Mouse (Mus musculus) midbrain, embryonic 10.5 days (tissue): ENCODE data around the gene Klhl31. TPM values are rescaled to one million over a fixed set of nuclear protein-coding genes. Genes with fewer than 3 reads are reported as not detected.

Experiments used
- DNase-seq: peaks from one replicate; pipeline ENCODE4 v3.0.0-alpha.2; 2017; ENCODE audit warnings: low spot score
- H3K27ac ChIP-seq: fragments of 300-500 bp; sonication (generic); replicated peaks from 2 replicates; pipeline ENCODE4 v1.5.1; 2016; ENCODE audit warnings: mild to moderate bottlenecking
- H3K27me3 ChIP-seq: fragments of 300-500 bp; sonication (generic); 2 replicates; pipeline ENCODE4 v1.6.1; 2016; ENCODE audit warnings: low read depth, mild to moderate bottlenecking; ENCODE audit not compliant: poor library complexity, severe bottlenecking
- H3K36me3 ChIP-seq: fragments of 300-500 bp; sonication (generic); 2 replicates; pipeline ENCODE4 v1.6.1; 2016; ENCODE audit warnings: mild to moderate bottlenecking, moderate library complexity
- H3K4me1 ChIP-seq: fragments of 300-500 bp; sonication (generic); 2 replicates; pipeline ENCODE4 v1.6.1; 2016
- H3K4me3 ChIP-seq: fragments of 300-500 bp; sonication (generic); 2 replicates; pipeline ENCODE4 v1.5.1; 2016; ENCODE audit warnings: mild to moderate bottlenecking, moderate library complexity
- H3K9me3 ChIP-seq: fragments of 300-500 bp; sonication (generic); replicated peaks from 2 replicates; pipeline ENCODE4 v1.6.1; 2016; ENCODE audit warnings: mild to moderate bottlenecking
- WGBS: fragments of 180-500 bp; shearing (Covaris S2); methylation state at CpG from one replicate; pipeline ENCODE4 v1.1.7; 2016; 5-methylcytosine and 5-hydroxymethylcytosine counted together
- polyA plus RNA-seq: library from polyadenylated mRNA; unstranded; fragments of >200 nt; fragmentation: Nextera tagmentation; extraction: Ambion mirVana; gene quantifications from 2 replicates; pipeline ENCODE4 v1.2.1, GENCODE M21; 2016

Klhl31 gene
- polyA plus RNA-seq, 1 experiment from 2014 or later, result 0.39 TPM

DNA sequence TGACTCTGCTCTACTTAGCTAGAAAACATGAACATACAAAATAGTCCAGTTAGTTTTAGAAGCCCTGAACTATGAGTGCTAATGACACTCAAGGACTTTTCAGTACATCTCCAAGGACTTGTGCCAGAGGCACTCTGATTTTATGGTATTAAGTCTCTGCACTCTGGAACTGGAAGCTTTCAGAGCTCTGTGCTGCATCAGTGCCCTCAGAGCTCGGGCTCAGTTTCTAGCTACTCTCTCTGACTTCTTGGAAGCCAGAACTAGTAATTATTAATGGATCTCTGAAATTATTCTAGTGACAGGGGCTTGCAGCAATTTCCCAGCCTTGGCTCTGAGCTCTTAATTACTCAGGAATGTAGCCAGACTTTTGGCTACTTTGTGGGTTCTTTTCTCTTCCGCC, 37.7 kb downstream of the Klhl31 start:
- no peaks in the 10 kb centered on the region for H3K27me3 ChIP-seq
- no peak for DNase-seq
- H3K9me3 ChIP-seq, result 0 out of 2 replicates have a peak, but pooled peaks cover 6% of the 10 kb centered on the region
- WGBS, result 78% methylated on average over 2 of the region's 2 CpGs
- no peak overlapping the region for H3K4me3 ChIP-seq
- no peaks in the 10 kb centered on the region for H3K36me3 ChIP-seq
- no peak overlapping the region for H3K27ac ChIP-seq
- no peaks in the 10 kb centered on the region for H3K4me1 ChIP-seq

DNA sequence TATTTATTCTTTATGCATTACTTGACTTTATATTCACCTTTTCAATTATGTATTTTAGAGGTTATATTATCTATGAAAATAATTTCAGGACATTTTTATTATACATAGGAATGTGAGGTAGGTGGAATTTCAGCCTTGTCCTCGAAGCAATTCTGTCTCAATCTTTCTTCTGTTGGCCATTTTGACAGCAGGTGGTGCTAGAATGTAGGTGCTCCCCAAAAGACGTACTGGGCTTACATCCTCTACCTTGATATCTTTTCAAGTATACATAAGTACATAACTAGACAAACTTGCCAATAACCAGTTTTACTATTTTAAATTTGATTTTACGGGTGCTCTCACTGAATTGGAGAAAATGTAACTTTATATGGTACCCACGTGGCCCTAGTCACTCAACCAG, 48.6 kb downstream of the Klhl31 start:
- H3K4me1 ChIP-seq, result no peaks in the 10 kb centered on the region
- no peaks in the 10 kb centered on the region for H3K36me3 ChIP-seq
- no peaks in the 10 kb centered on the region for H3K27me3 ChIP-seq
- H3K27ac ChIP-seq, result no peak overlapping the region
- H3K4me3 ChIP-seq, result no peak overlapping the region
- 87% methylated on average over 4 of the region's 4 CpGs for WGBS
- no peak for DNase-seq
- no peaks in the 10 kb centered on the region for H3K9me3 ChIP-seq

GRCm38 (mm10) chr9:77685825-77686500, 49.7 kb downstream of the Klhl31 start:
- no peaks in the 10 kb centered on the region for H3K36me3 ChIP-seq
- no peak for DNase-seq
- H3K27ac ChIP-seq, result no peak overlapping the region
- peaks cover 3% of the 10 kb centered on the region for H3K4me1 ChIP-seq
- no peak overlapping the region for H3K4me3 ChIP-seq
- no peaks in the 10 kb centered on the region for H3K9me3 ChIP-seq
- H3K27me3 ChIP-seq, result no peaks in the 10 kb centered on the region
- 87% methylated on average over 5 of the region's 5 CpGs for WGBS

GRCm38 (mm10) chr9:77692707-77693106, 56.4 kb downstream of the Klhl31 start:
- no peak overlapping the region for H3K4me3 ChIP-seq
- H3K9me3 ChIP-seq, result no peaks in the 10 kb centered on the region
- no peak overlapping the region for H3K27ac ChIP-seq
- peaks cover 9% of the 10 kb centered on the region for H3K4me1 ChIP-seq
- no peaks in the 10 kb centered on the region for H3K36me3 ChIP-seq
- DNase-seq, result no peak
- 80% methylated on average over 7 of the region's 7 CpGs for WGBS
- no peaks in the 10 kb centered on the region for H3K27me3 ChIP-seq

- H3K27ac ChIP-seq, result no peak overlapping the region
- no peaks in the 10 kb centered on the region for H3K27me3 ChIP-seq
- DNase-seq, result no peak
- no peaks in the 10 kb centered on the region for H3K9me3 ChIP-seq
- no peaks in the 10 kb centered on the region for H3K36me3 ChIP-seq
- no peak overlapping the region for H3K4me3 ChIP-seq
- peaks cover 9% of the 10 kb centered on the region for H3K4me1 ChIP-seq
- WGBS, result 97% methylated on average over 1 of the region's 1 CpGs
These were observed 57.1 kb downstream of the Klhl31 start for GRCm38 (mm10) chr9:77693405-77693804.

GRCm38 (mm10) chr9:77695586-77695985, 59.3 kb downstream of the Klhl31 start:
- no peak overlapping the region for H3K27ac ChIP-seq

DNA sequence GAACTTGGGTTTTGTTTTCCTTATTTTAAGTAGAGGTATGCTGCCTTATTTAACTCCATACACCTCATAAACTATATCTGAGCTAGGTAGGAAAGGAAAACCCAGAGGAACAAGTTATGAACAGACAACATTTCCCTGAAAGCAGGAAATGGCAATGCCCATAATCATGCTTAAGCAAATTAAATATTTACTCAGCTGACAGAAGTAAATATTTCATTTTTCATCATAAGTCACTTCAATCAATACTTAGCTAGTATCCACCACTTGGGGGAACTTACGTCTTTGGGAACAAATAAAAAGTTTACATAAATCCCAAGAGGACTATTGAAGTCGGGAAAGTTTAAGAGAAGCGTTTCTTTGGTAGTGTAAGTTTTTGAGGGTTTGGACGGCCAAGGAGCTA, 67.2 kb downstream of the Klhl31 start:
- WGBS, result 89% methylated on average over 4 of the region's 4 CpGs
- no peak for DNase-seq
- H3K27me3 ChIP-seq, result no peaks in the 10 kb centered on the region

More at GRCm38 (mm10) chr9:77695586-77695985, 59.3 kb downstream of the Klhl31 start:
- 78% methylated on average over 5 of the region's 5 CpGs for WGBS
- no peak for DNase-seq
- Histone ChIP-seq H3K4me1 (peaks cover 9% of the 10 kb centered on the region), H3K36me3 (no peaks in the 10 kb centered on the region), H3K9me3 (no peaks in the 10 kb centered on the region), H3K27me3 (no peaks in the 10 kb centered on the region), H3K4me3 (no peak overlapping the region)

DNA sequence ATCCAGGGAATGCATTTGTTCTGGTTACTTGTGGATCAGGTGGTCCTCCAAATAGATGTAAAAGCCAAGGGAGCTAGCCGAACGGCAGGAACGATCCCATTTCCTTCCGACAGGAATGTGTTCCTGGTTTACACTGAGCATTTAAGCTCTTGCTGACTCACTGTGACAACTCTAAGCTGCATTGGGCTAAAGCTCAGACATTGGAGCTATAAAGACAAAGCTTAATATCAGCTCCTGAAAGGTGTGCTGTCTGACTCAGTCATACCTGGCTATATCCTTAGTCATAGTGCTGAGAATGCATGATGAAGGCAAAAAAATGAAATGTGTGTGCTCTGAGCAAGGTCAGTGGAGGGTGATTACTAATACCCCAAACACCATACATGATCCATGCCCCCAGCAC, 67.8 kb downstream of the Klhl31 start:
- DNase-seq, result no peak
- Histone ChIP-seq H3K4me1 (peaks cover 5% of the 10 kb centered on the region; the same call in 1 of the 2 replicates), H3K27me3 (no peaks in the 10 kb centered on the region), H3K36me3 (no peaks in the 10 kb centered on the region), H3K27ac (no peak overlapping the region), H3K4me3 (no peak overlapping the region), H3K9me3 (no peaks in the 10 kb centered on the region)
- WGBS, result 87% methylated on average over 4 of the region's 4 CpGs

More for the DNA sequence above, 67.2 kb downstream of the Klhl31 start:
- peaks cover 5% of the 10 kb centered on the region; the same call in 1 of the 2 replicates for H3K4me1 ChIP-seq
- no peak overlapping the region for H3K27ac ChIP-seq
- H3K9me3 ChIP-seq, result no peaks in the 10 kb centered on the region
- no peak overlapping the region for H3K4me3 ChIP-seq
- H3K36me3 ChIP-seq, result no peaks in the 10 kb centered on the region

DNA sequence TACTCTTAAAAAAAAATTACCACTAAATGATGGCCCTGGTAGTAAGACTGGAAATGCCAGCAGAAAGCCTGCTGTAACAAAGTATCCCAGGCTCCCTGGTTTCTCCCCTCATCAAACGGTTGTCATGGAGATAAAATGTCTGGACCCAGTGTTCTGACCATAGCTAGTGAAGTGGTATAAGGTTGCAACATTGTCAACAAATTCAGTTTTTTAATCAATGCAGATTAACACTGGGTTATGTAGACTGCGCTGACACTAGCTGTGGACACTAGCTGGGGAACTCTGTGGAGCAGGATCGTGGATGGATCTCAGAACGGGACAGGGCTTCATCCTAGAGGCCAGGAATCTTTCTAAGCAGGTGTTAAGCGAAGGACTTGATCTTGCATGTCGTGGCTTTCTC, 70.2 kb downstream of the Klhl31 start:
- H3K4me3 ChIP-seq, result no peak overlapping the region
- no peak overlapping the region for H3K27ac ChIP-seq
- WGBS, result 89% methylated on average over 6 of the region's 6 CpGs
- DNase-seq, result no peak
- H3K4me1 ChIP-seq, result peaks cover 5% of the 10 kb centered on the region; the same call in 1 of the 2 replicates
- H3K9me3 ChIP-seq, result no peaks in the 10 kb centered on the region
- H3K36me3 ChIP-seq, result no peaks in the 10 kb centered on the region
- no peaks in the 10 kb centered on the region for H3K27me3 ChIP-seq

DNA sequence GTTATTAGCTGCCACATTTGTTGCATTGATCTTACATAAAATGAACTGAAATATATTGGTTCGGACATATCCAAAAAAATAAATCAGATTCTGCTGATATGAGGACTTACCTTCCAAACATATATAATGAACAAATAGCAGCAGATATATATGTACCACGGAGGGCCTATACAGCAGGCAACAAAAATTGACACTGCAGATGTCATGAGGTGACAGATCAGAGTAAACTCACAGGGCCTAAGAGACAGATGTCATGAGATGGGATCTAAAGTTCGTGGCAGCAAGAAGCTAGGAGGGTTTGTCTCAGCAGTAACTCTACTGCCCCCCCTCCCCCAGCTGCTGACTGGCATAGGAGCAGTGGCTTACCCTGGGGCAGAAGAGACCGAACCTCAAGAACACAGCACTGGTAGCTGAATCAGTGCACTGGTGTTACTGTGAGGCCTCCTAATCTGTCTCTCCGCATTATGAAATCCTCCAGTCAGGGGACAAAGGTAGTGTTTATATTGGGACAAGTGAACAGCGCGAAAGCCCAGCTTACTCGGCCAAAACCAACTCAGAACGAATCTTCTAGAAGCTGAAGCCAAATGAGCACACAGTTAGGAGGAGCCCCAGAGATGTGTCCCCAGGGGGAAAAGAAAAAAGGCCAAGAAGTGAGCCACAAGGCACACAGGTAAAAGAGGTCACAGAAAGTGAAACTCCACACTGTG, 71.3 kb downstream of the Klhl31 start:
- 82% methylated on average over 9 of the region's 9 CpGs for WGBS
- Histone ChIP-seq H3K27ac (no peak overlapping the region), H3K27me3 (no peaks in the 10 kb centered on the region), H3K9me3 (no peaks in the 10 kb centered on the region), H3K4me3 (no peak overlapping the region), H3K4me1 (peaks cover 5% of the 10 kb centered on the region; the same call in 1 of the 2 replicates), H3K36me3 (no peaks in the 10 kb centered on the region)
- DNase-seq, result no peak

DNA sequence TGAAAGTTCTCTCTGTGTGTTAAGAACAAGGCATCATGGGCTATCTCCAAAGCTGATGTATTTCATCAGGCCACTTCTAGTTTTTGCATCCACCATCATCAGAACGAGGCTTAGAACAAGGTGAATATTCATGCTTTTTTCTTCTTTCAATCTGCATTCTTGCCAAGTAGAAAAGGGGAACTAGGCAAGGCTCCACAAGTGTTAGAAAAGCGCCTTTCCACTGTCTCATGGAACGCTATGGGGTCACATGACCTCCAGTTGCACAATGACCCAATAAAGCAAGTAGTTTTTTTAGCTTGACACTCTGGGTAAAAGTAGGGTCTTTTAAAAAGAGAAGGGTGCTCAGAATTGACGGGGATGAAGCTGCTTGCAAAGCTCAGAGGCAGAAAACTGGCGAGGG, 72.7 kb downstream of the Klhl31 start:
- H3K27me3 ChIP-seq, result no peaks in the 10 kb centered on the region
- peaks cover 5% of the 10 kb centered on the region; the same call in 1 of the 2 replicates for H3K4me1 ChIP-seq
- H3K27ac ChIP-seq, result no peak overlapping the region
- DNase-seq, result no peak
- no peak overlapping the region for H3K4me3 ChIP-seq
- no peaks in the 10 kb centered on the region for H3K36me3 ChIP-seq
- WGBS, result 85% methylated on average over 5 of the region's 5 CpGs
- H3K9me3 ChIP-seq, result no peaks in the 10 kb centered on the region
